Mouse (Mus musculus) forelimb bud, embryonic 11.5 days (tissue): ENCODE results near the gene Pcolce.
A peak's percentile ranks its signal among the peaks of the same experiment; 100 is the strongest.

Source experiments
- DNase-seq: peaks from one replicate; pipeline ENCODE4 v3.0.0-alpha.2; 2012; ENCODE audit warnings: low read depth, low spot score

Gene Pcolce

GRCm38 (mm10) chr5:137613550-137613949 lies at the start of gene Pcolce:
TSS of gene Pcolce (minus strand) at chr5:137613784.
- no peak for DNase-seq

GRCm38 (mm10) chr5:137663057-137663456 lies 49.5 kb upstream of the Pcolce start:
- no peak for DNase-seq

- no peak for DNase-seq
Observed at GRCm38 (mm10) chr5:137660064-137660688, 46.6 kb upstream of the Pcolce start.

- peak; percentile 69 for DNase-seq
Observed at GRCm38 (mm10) chr5:137656977-137657376, 43.4 kb upstream of the Pcolce start.

- no peak for DNase-seq
Observed at GRCm38 (mm10) chr5:137654746-137655145, 41.2 kb upstream of the Pcolce start.

GRCm38 (mm10) chr5:137653366-137653765 lies 39.8 kb upstream of the Pcolce start:
- no peak for DNase-seq

GRCm38 (mm10) chr5:137652474-137652873 lies 38.9 kb upstream of the Pcolce start:
- peak; percentile 68 for DNase-seq

- DNase-seq, result no peak
Observed at GRCm38 (mm10) chr5:137649669-137650571, 36.3 kb upstream of the Pcolce start.

GRCm38 (mm10) chr5:137649251-137649650 lies 35.7 kb upstream of the Pcolce start:
- DNase-seq, result no peak

GRCm38 (mm10) chr5:137647827-137648601 lies 34.4 kb upstream of the Pcolce start:
- DNase-seq, result no peak

GRCm38 (mm10) chr5:137645652-137646091 lies 32.1 kb upstream of the Pcolce start, which contains the start of gene Irs3:
TSS of gene Irs3 (minus strand) at chr5:137645714.
- DNase-seq, result no peak

GRCm38 (mm10) chr5:137645091-137645651 lies 31.6 kb upstream of the Pcolce start:
- DNase-seq, result no peak

- no peak for DNase-seq
Observed at GRCm38 (mm10) chr5:137644484-137644883, 30.9 kb upstream of the Pcolce start.

- DNase-seq, result no peak
Observed at GRCm38 (mm10) chr5:137642886-137643285, 29.3 kb upstream of the Pcolce start.

GRCm38 (mm10) chr5:137641054-137641453 lies 27.5 kb upstream of the Pcolce start, which contains the start of gene Sap25:
TSS of gene Sap25 (plus strand) at chr5:137641334.
- no peak for DNase-seq

- no peak for DNase-seq
Observed at GRCm38 (mm10) chr5:137639472-137639871, 25.9 kb upstream of the Pcolce start.

- DNase-seq, result no peak
Observed at GRCm38 (mm10) chr5:137633397-137634084, 20.0 kb upstream of the Pcolce start.

- no peak for DNase-seq
Observed at GRCm38 (mm10) chr5:137631591-137631990, 18.0 kb upstream of the Pcolce start.

GRCm38 (mm10) chr5:137631171-137631570 lies 17.6 kb upstream of the Pcolce start:
- DNase-seq, result no peak

GRCm38 (mm10) chr5:137630602-137631001 lies 17.0 kb upstream of the Pcolce start:
- DNase-seq, result no peak
